Mouse (Mus musculus) lung, postnatal 0 days (tissue): Measurements from ENCODE around the gene Araf.

Experiments
- CTCF ChIP-seq: IDR thresholded peaks from 2 replicates; pipeline ENCODE4 v1.5.1; 2016; ENCODE audit warnings: antibody characterized with exemption, mild to moderate bottlenecking
- EP300 ChIP-seq: IDR thresholded peaks from 2 replicates; pipeline ENCODE4 v1.6.1; 2016; ENCODE audit warnings: antibody characterized with exemption, mild to moderate bottlenecking, control low read depth

DNA sequence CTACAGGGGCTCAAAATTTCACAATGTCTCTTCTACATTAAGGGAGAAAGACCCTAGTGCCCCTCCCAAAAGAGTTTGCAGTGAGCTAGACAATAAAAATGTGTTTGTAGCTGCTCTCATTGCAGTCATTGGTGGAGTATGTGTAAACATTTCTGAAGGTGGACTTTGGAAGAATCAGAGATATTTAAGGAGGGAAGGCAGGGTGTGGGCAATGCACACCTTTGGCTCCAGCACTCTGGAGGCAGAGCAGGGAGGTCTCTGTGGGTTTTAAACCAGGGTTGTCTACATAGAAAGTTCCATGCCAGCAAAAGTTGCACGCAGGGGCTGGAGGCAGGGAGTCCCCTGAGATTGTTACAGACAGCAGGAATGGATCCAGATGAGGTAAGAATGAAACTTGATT, 8.7 kb downstream of the Araf start:
- TF ChIP-seq CTCF (no peak), EP300 (no peak)
